Mouse (Mus musculus) retina, postnatal 7 days (tissue): ENCODE data around the gene Bms1.

ENCODE experiments used
- DNase-seq: peaks from one replicate; pipeline ENCODE4 v3.0.0-alpha.2; 2012; ENCODE audit warnings: low read depth, low spot score

Bms1 gene

DNA sequence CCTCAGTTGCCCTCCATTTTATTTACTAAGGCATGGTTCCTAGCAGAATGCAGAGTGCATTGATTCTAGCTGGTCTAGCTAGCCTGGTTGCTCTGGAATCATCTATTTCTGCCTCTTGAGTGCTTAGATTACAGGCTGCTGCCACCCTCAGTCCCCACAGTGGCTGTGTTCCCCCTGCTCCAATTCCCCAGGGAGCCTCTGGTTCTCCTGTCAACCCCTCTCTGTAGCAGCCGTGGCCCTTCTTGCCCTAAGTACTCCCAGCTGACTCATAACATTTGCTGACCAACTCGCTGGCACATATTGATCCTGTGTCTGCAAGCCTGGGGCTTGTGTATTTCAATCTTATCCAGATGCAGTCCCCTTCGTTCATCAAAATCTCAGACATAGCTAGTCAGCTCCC, 53.1 kb downstream of the Bms1 start:
- DNase-seq: no peak

DNA sequence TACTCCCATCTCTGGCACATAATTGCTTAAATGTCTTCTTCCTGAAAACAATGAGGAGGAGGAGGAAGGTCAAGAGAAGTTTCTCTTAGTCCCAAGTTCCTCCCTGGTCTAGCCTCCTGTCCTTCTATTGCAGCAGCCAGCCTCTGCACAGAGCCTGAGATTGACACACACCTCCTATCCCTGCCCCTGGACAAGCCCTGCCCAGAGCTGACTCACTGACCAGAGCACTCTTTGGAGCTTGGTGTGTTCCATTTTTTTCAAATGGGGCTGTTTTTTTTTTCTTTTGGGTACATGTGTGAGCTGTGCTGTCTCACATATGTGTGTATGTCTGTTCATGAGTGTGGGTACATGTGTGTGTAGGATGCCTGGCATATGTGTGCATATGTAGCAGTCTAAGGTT, 53.5 kb downstream of the Bms1 start:
- DNase-seq: no peak

DNA sequence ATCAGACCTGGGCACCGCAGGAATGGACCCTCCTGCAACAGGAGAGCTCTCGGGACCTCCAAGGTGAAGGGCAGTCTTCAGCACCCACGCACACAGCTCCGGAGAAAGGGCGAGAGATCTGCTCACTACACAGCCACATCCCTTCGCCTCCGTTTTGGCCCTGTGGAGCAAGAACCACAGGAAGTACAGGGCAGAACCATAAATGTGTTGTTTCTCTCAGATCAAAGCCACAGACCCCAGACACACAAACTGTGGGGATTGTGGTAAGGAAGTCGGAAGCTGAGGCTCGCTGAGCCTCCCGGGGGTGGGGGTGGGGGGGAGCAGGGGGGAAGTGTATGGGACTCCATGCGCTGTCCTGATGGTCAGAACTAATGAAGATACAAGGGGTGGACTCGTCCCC, 68.9 kb downstream of the Bms1 start:
- no peak for DNase-seq

DNA sequence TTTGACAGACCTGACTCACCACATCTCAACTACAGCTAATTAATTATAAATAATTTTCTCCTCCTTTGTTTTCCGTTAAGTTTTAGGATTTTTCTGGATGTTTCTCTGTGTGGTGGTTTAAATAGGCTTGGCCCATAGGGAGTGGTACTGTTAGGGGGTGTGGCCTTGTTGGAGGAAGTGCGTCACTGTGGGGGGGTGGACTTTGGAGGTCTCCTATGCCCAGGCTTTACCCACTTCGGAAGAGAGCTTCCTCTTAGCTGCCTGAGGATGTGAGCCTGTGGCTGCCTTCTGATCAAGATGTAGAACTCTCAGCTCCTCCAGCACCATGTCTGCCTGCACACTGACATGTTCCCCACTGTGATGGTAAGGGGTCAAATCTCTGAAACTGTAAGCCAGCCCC, 71.1 kb downstream of the Bms1 start:
- no peak for DNase-seq

DNA sequence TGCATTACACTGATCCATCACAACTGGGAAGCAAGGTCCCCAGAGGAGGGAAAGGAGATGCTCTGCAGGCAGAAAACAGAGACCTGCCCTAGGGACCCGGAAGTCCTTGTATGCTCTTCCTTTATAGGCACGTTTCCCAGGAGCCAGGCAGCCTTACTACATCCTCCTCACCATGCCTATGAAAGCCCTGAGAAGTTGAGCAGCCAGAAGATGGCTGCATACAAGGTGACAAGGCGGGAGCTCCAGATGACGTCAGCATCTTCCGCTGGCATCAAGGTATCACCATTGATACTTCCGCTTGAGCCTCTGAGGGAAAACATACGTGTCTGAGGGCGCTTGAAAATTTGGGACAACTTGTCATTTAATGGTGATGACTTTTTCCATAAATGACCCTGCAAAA, 72.0 kb downstream of the Bms1 start:
- DNase-seq: no peak

DNA sequence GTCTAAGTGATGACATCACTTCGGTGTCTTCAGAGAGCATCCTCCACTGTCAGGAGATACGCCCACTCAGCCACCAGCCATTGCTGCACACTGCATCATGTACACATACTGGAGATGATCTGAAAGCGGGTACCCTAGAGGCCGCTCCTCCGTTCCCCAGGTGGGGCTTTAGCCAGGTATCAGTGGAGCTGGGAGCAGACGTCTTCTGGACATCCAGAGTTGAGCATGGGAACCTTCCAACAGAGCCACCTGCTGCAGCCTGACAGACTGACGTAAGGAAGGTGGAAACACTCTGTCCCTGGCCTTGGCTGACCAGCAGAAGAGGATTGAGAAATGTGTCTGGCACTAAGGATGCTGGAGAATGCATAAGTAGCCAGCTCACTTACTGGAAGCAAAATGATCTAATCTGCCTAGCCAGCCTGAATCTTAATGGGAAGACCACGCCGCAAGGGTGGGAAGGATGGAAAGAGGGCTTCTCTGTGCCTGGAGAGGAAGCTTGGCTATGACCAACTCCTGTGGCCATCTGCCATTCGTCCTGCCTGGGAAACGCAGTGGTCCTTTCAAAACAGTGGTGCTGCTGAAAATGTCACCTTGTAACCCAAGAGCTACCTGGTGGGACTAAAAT, 77.3 kb downstream of the Bms1 start:
- no peak for DNase-seq

DNA sequence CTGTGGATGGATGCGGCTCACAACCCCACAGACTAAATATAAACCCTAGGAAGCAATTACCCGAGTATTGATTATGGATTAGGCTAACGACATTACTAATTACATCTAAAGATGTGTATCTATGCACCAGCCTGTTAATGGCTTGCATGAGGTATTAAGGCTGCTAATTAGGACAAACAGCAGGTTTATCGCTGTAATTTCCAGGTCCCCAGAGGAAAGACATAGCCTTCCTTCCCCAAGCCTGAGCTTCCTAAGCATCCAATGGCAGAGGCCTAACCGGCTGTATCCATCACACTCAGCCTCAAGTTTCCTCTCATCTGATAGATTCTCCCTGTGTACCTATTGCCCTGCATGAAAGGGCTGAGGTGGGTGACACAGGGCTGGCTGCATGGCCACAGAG, 81.6 kb downstream of the Bms1 start:
- no peak for DNase-seq

DNA sequence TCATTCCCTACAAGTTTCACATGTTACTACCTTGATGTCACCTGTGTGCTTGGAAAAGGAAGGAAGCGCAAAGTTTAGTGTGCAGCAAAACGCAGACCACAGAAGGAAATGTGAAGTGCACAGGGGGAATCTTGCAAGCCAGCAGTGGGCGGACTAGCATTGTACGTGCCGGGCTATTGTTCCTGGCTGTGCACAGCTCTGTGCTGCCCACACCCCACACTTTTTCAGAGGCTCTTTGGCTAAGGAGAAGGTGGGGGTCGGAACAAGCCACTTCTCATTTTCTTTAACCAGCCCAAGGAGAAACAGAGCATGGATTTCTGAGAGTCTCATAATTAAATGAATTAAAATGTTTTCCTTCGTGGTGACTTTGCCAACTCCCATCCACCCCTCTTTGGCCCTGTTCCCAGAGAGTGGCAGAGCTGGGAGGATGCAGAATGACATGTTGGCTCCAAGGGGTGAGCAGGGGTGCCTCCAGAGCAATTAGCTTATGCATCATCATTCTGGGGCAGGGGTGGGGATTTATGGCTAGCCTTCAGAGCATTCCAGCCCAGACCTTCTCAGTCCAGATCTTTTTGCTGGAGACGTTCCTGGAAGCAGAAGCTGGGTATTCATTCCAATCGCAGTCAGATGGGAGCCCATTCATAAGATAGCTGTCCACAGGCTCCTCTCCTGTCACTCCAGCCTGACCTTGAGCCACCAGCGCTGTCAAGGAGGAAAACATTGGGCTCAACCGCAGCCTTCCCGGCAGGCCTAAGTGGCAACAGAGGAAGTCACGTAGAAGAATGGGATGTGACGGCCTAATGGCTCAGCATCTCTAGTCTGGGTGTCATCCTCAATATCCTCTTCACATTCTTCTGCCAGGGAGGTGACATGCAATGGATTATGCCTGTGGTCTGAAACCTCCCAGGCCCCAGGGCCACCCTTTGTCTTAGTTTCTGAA, 82.5 kb downstream of the Bms1 start:
- DNase-seq: no peak

DNA sequence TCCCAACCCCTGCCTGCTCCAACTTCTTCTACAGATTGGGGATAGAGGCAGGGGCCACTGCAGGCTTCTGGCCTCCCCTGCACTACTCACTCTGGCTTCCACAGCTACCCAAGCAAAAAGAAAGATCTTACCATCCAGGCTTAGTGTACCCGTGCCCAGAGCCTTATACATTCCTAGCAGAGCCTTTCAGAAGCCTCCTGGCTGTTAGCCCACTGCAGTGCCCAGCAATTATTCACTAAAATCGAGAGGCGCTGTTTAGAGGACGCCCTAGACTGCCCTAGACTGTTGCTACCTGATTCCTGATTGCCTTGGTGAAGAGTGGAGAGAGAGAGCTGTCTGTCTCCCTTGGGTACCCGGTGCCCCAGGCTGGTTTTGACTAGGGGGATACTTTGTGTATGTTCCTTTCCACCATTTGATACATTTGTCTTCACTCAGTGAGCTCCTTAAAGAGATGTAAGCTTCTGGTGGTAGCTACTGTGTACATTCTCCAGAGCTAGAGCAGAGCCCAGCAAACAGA, 83.3 kb downstream of the Bms1 start:
- no peak for DNase-seq

DNA sequence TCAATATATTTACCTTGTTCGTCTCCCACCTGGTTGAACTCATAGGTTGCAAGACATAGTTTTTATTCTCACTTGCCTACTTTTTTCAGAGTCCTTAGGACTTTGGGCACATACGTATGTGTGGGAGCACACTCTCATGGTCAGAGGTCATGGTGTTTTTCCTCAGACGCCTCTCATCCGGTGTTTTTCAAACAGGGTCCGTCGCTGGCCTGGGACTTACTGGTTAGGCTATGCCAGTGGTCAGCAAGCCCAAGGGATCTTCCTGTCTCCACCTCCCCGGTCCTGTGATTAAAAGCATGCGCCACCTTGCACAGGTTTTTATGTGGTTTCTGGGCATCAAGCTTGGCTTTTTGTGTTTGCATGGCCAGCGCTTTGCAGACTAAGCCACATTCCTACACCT, 85.4 kb downstream of the Bms1 start:
- no peak for DNase-seq
